Mouse (Mus musculus) brown adipose tissue, adult 24 weeks (tissue): ENCODE measurements around the gene Catsperz. TPM values are rescaled to one million over a fixed set of nuclear protein-coding genes. Genes with fewer than 3 reads are reported as not detected.
"Not testable (repeated sequence)": the region's sequence is repeated elsewhere in the genome, so short reads cannot be mapped to it uniquely, and the experiment has no call there.

Experiments
- H3K27ac ChIP-seq: fragments of 200-500 bp; replicated peaks from 2 replicates; pipeline ENCODE4 v1.5.1; 2012; ENCODE audit warnings: low read depth, mild to moderate bottlenecking, low read length
- H3K4me1 ChIP-seq: fragments of 200-500 bp; 2 replicates; pipeline ENCODE4 v1.6.1; 2012; ENCODE audit warnings: low read length, mixed read lengths; ENCODE audit not compliant: control insufficient read depth, insufficient read depth, insufficient read length
- H3K4me3 ChIP-seq: fragments of 200-500 bp; 2 replicates; pipeline ENCODE4 v1.5.1; 2012; ENCODE audit warnings: low read depth, mild to moderate bottlenecking, low read length, moderate library complexity; ENCODE audit not compliant: insufficient read depth
- polyA plus RNA-seq: library from polyadenylated mRNA; stranded (reverse); fragments of >200 nt; gene quantifications from 2 replicates; pipeline ENCODE4 v1.2.4, GENCODE M21; 2012; ENCODE audit not compliant: missing spikeins, insufficient read depth, insufficient read length

Catsperz gene
- polyA plus RNA-seq, 1 experiment, result not detected

GRCm38 (mm10) chr19:6909507-6910289, 15.5 kb downstream of the Catsperz start, which contains the start of the genes Trmt112 and Prdx5:
Trmt112 (plus strand) TSS chr19:6909698.
Prdx5 (minus strand) TSS chr19:6910106.
- Histone ChIP-seq H3K27ac (peak within 1 kb of the TSS; percentile 97), H3K4me3 (peak within 1 kb of the TSS; percentile 66), H3K4me1 (peaks cover 5% of the 10 kb centered on the region; the same call in 1 of the 2 replicates)

- Histone ChIP-seq H3K4me3 (peak overlapping the region; percentile 66), H3K4me1 (peaks cover 5% of the 10 kb centered on the region; the same call in 1 of the 2 replicates), H3K27ac (peak overlapping the region; percentile 69)
These were observed 16.2 kb downstream of the Catsperz start for GRCm38 (mm10) chr19:6909021-6909420.

GRCm38 (mm10) chr19:6907811-6908540, 17.2 kb downstream of the Catsperz start:
- peaks cover 5% of the 10 kb centered on the region; the same call in 1 of the 2 replicates for H3K4me1 ChIP-seq
- H3K4me3 ChIP-seq, result peak overlapping the region; percentile 66
- H3K27ac ChIP-seq, result 0 out of 2 replicates have a peak overlapping the region, but pooled peaks have one; percentile 26

- Histone ChIP-seq H3K4me3 (no peak overlapping the region), H3K27ac (no peak overlapping the region), H3K4me1 (peaks cover 5% of the 10 kb centered on the region; the same call in 1 of the 2 replicates)
These were observed 18.1 kb downstream of the Catsperz start for GRCm38 (mm10) chr19:6907094-6907493.

GRCm38 (mm10) chr19:6906199-6906598, 19.0 kb downstream of the Catsperz start:
- Histone ChIP-seq H3K27ac (no peak overlapping the region), H3K4me1 (peaks cover 5% of the 10 kb centered on the region; the same call in 1 of the 2 replicates), H3K4me3 (no peak overlapping the region)

- H3K27ac ChIP-seq, result no peak overlapping the region
- H3K4me3 ChIP-seq, result no peak overlapping the region
These were observed 19.6 kb downstream of the Catsperz start for GRCm38 (mm10) chr19:6905498-6906159.

GRCm38 (mm10) chr19:6904846-6905245, 20.3 kb downstream of the Catsperz start:
- Histone ChIP-seq H3K4me3 (no peak overlapping the region), H3K27ac (no peak overlapping the region), H3K4me1 (peaks cover 5% of the 10 kb centered on the region; the same call in 1 of the 2 replicates)

More at GRCm38 (mm10) chr19:6905498-6906159, 19.6 kb downstream of the Catsperz start:
- H3K4me1 ChIP-seq, result peaks cover 5% of the 10 kb centered on the region; the same call in 1 of the 2 replicates

- H3K27ac ChIP-seq, result no peak overlapping the region
- H3K4me1 ChIP-seq, result peaks cover 3% of the 10 kb centered on the region; the same call in 1 of the 2 replicates
- no peak overlapping the region for H3K4me3 ChIP-seq
These were observed 22.1 kb downstream of the Catsperz start for GRCm38 (mm10) chr19:6903031-6903430.

- Histone ChIP-seq H3K4me3 (no peak overlapping the region), H3K4me1 (no peaks in the 10 kb centered on the region), H3K27ac (no peak overlapping the region)
These were observed 25.5 kb downstream of the Catsperz start for GRCm38 (mm10) chr19:6899641-6900040.

GRCm38 (mm10) chr19:6895608-6896305, 29.4 kb downstream of the Catsperz start:
- peak overlapping the region; percentile 14; the same call in 1 of the 2 replicates for H3K4me3 ChIP-seq
- H3K27ac ChIP-seq, H3K4me1 ChIP-seq: not testable (repeated sequence)

GRCm38 (mm10) chr19:6893731-6894451, 31.3 kb downstream of the Catsperz start:
- H3K4me3 ChIP-seq, result no peak overlapping the region
- no peak overlapping the region for H3K27ac ChIP-seq
- H3K4me1 ChIP-seq, result no peaks in the 10 kb centered on the region

- Histone ChIP-seq H3K27ac (no peak overlapping the region), H3K4me3 (no peak overlapping the region), H3K4me1 (no peaks in the 10 kb centered on the region)
These were observed 32.7 kb downstream of the Catsperz start for GRCm38 (mm10) chr19:6892512-6892911.

GRCm38 (mm10) chr19:6877965-6878364, 47.2 kb downstream of the Catsperz start:
- Histone ChIP-seq H3K27ac (no peak overlapping the region), H3K4me1 (no peaks in the 10 kb centered on the region), H3K4me3 (no peak overlapping the region)

GRCm38 (mm10) chr19:6876799-6877198, 48.4 kb downstream of the Catsperz start:
- Histone ChIP-seq H3K27ac (no peak overlapping the region), H3K4me3 (no peak overlapping the region), H3K4me1 (peaks cover 5% of the 10 kb centered on the region; the same call in 1 of the 2 replicates)
